Mouse (Mus musculus): ENCODE results near the gene Rarres1.

DNA sequence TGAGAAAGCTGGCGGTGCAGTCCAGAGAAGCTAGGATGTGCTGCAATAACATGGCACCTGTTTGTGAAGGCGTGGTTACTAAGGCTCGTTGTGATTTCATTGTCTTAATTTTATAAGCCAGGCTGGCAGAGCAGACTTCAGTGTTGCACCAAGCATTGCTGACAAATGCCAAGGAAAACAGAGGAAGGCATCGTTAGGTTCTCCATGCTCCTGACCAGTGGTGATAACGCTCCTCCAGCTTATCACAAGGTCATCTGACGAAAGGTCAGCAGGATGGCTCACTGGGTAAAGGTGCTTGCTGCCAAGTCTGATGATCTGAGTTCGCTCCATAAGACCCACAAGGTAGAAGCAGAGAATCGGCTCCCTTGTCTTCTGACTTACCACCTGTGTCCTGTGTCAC lies 7.4 kb upstream of the Rarres1 start:
- TF ChIP-seq TAL1 (IDR thresholded peaks at IDR 0.05; ENCODE audit: low read length), result no peak
- TF ChIP-seq GATA1 (IDR thresholded peaks at IDR 0.05; ENCODE audit: low read length), result no peak
